Mouse (Mus musculus): ENCODE data around the gene Tfb2m. TPM values are rescaled to one million over a fixed set of nuclear protein-coding genes. Genes with fewer than 3 reads are reported as not detected.

Gene Tfb2m
- total and polyA plus RNA-seq, 3 experiments: 19.3 to 20.9 TPM; not detected in 1

DNA sequence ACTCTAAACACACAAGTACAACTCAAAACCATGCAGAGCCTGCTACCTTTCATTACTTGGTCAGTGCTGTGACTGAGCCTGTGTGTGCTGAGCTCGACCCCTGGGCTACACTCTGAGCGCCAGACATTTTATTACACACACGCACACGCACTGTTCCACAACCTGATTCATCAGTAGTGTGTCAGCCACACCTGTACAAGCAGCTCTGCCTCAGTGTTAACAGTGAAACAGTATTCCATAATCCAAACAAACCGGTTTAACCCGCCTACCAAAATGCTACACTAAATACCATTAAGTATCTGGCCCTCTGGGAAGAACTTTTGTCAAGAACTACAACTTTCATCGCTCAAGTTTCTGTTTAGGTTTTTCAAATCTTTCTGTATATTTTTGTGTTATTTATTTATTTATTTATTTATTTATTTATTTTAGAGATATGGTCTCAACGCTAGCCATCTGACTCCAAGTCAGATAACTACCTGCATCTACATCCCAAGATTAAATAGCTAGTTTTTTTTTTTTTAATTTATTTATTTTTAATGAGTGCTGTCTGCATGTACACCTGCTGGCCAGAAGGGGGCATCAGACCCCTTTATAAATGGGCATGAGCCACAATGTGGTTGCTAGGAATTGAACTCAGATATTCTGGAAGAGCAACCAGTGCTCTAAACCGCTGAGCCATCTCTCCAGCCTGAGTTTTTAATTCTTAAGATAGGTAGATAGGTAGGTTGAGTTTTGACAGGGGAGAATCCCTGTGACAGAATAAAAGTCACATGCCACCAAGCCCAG, 39.3 kb downstream of the Tfb2m start:
- H3K27me3 ChIP-seq (ENCODE audit: control insufficient read depth in 1 of 2, insufficient read depth in 2 of 2, low read length in 2 of 2): no peaks in the 10 kb centered on the region
- no peak overlapping the region for H3K27ac ChIP-seq (ENCODE audit: control insufficient read depth, low read depth, low read length)
- no peak overlapping the region for H3K4me3 ChIP-seq (ENCODE audit: control insufficient read depth in 1 of 2, insufficient read depth in 1 of 2, low read depth in 2 of 2, low read length in 2 of 2)
- no peaks in the 10 kb centered on the region; the same call in 1 of the 2 replicates for H3K79me2 ChIP-seq (ENCODE audit: control insufficient read depth, insufficient read depth, low read length, poor library complexity)
- peak; percentile 80 for DNase-seq (ENCODE audit: low read depth, low spot score)
- no peaks in the 10 kb centered on the region for H3K36me3 ChIP-seq (ENCODE audit: control insufficient read depth in 1 of 2, insufficient read depth in 2 of 2, low read length in 2 of 2)
- no peaks in the 10 kb centered on the region for H3K9me3 ChIP-seq (replicated peaks; ENCODE audit: insufficient read depth, low read length)
- H3K4me1 ChIP-seq (ENCODE audit: control insufficient read depth in 1 of 2, insufficient read depth in 2 of 2, low read length in 2 of 2): no peaks in the 10 kb centered on the region
- no peak overlapping the region for H3K9ac ChIP-seq (ENCODE audit: control insufficient read depth, low read depth, low read length, poor library complexity, severe bottlenecking)
- TF ChIP-seq MYC (IDR thresholded peaks at IDR 0.05; ENCODE audit: low read depth, low read length): peak; percentile 79
- peak; percentile 60 to 84 (median 76) for TF ChIP-seq CTCF (IDR thresholded peaks at IDR 0.05 in 2 of 3, conservative IDR thresholded peaks at IDR 0.05 in 1 of 3; ENCODE audit: control insufficient read depth in 1 of 3, insufficient read depth in 1 of 3, low read depth in 2 of 3, low read length in 3 of 3, poor library complexity in 1 of 3, severe bottlenecking in 1 of 3)
- peak; percentile 76 for TF ChIP-seq SMC3 (IDR thresholded peaks at IDR 0.05; ENCODE audit: low read depth, low read length)
- peak; percentile 50; the same call in 1 of the 2 replicates for TF ChIP-seq SIN3A (IDR thresholded peaks at IDR 0.05; ENCODE audit: low read length)
- TF ChIP-seq USF1 (IDR thresholded peaks at IDR 0.05; ENCODE audit: low read depth, low read length): no peak
- TF ChIP-seq HCFC1 (IDR thresholded peaks at IDR 0.05; ENCODE audit: low read depth, low read length): 0 out of 2 replicates have a peak, but pooled peaks have one; percentile 24
- TF ChIP-seq EP300 (IDR thresholded peaks at IDR 0.05; ENCODE audit: low read depth in 1 of 2, low read length in 2 of 2): no peak
- no peak for TF ChIP-seq GABPA (IDR thresholded peaks at IDR 0.05; ENCODE audit: low read depth, low read length)
- TF ChIP-seq MAFK (IDR thresholded peaks at IDR 0.05; ENCODE audit: borderline replicate concordance, low read depth, low read length): no peak
- TF ChIP-seq ZC3H11A (IDR thresholded peaks at IDR 0.05; ENCODE audit: low read depth, low read length): peak; percentile 71
- TF ChIP-seq NELFE (IDR thresholded peaks at IDR 0.05; ENCODE audit: low read depth, low read length): no peak
- TF ChIP-seq MYB (IDR thresholded peaks at IDR 0.05; ENCODE audit: low read depth, low read length): no peak
- TF ChIP-seq ELF1 (IDR thresholded peaks at IDR 0.05; ENCODE audit: low read depth, low read length): no peak
- TF ChIP-seq RAD21 (IDR thresholded peaks at IDR 0.05; ENCODE audit: low read depth, low read length): peak; percentile 87
- TF ChIP-seq ZNF384 (IDR thresholded peaks at IDR 0.05; ENCODE audit: low read depth, low read length): peak; percentile 96

DNA sequence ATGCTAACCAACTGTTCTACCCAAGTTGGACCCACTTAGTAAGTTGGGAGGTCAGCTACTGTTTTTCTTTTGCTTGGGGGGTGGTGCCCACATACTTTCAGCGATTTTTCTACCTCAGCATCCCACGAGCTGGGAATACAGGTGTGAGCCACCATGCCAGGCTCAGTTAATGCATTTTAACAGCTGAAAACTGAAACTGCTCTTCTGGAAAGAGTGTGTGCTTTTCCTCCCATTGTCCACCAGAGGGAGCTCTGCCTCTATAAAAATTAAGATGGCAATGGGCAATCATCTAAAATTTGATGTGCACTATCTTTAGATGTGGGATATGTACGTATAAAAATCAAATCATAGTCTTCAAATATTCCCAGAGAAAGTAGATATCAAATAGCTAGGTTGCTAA, 43.5 kb downstream of the Tfb2m start:
- peak; percentile 58 for DNase-seq (ENCODE audit: low read depth, low spot score)
- H3K4me3 ChIP-seq (ENCODE audit: control insufficient read depth in 1 of 2, insufficient read depth in 1 of 2, low read depth in 2 of 2, low read length in 2 of 2): no peak overlapping the region
- H3K9ac ChIP-seq (ENCODE audit: control insufficient read depth, low read depth, low read length, poor library complexity, severe bottlenecking): no peak overlapping the region
- no peaks in the 10 kb centered on the region for H3K9me3 ChIP-seq (replicated peaks; ENCODE audit: insufficient read depth, low read length)
- H3K27me3 ChIP-seq (ENCODE audit: control insufficient read depth in 1 of 2, insufficient read depth in 2 of 2, low read length in 2 of 2): no peaks in the 10 kb centered on the region
- peak; percentile 67 for TF ChIP-seq SMC3 (IDR thresholded peaks at IDR 0.05; ENCODE audit: low read depth, low read length)
- TF ChIP-seq GATA1 (IDR thresholded peaks at IDR 0.05; ENCODE audit: low read depth, low read length): no peak
- no peak for TF ChIP-seq POLR2A (IDR thresholded peaks at IDR 0.05; ENCODE audit: control insufficient read depth in 1 of 2, insufficient read depth in 1 of 2, low read depth in 1 of 2, low read length in 2 of 2, poor library complexity in 1 of 2)
- no peak for TF ChIP-seq EP300 (IDR thresholded peaks at IDR 0.05; ENCODE audit: low read depth in 1 of 2, low read length in 2 of 2)
- no peak for TF ChIP-seq MAX (IDR thresholded peaks at IDR 0.05; ENCODE audit: low read length)
- no peak for TF ChIP-seq ZKSCAN1 (IDR thresholded peaks at IDR 0.05; ENCODE audit: low read depth, low read length)
- peak; percentile 54 for TF ChIP-seq ZC3H11A (IDR thresholded peaks at IDR 0.05; ENCODE audit: low read depth, low read length)
- peak; percentile 69 for TF ChIP-seq RAD21 (IDR thresholded peaks at IDR 0.05; ENCODE audit: low read depth, low read length)
- no peak for TF ChIP-seq ZNF384 (IDR thresholded peaks at IDR 0.05; ENCODE audit: low read depth, low read length)
- no peak for TF ChIP-seq SIN3A (IDR thresholded peaks at IDR 0.05; ENCODE audit: low read length)
- TF ChIP-seq MAZ (IDR thresholded peaks at IDR 0.05; ENCODE audit: low read depth, low read length): no peak
- no peak for TF ChIP-seq POLR2AphosphoS2 (IDR thresholded peaks at IDR 0.05; ENCODE audit: low read length)
- TF ChIP-seq UBTF (IDR thresholded peaks at IDR 0.05; ENCODE audit: borderline replicate concordance, insufficient read depth, low read depth, low read length): no peak
- TF ChIP-seq MAFK (IDR thresholded peaks at IDR 0.05; ENCODE audit: borderline replicate concordance, low read depth, low read length): no peak
- TF ChIP-seq POLR2AphosphoS5 (IDR thresholded peaks at IDR 0.05; ENCODE audit: borderline replicate concordance, low read depth, low read length): no peak
- TF ChIP-seq CHD2 (IDR thresholded peaks at IDR 0.05; ENCODE audit: low read length): no peak
- TF ChIP-seq BHLHE40 (IDR thresholded peaks at IDR 0.05; ENCODE audit: borderline replicate concordance, low read depth, low read length): no peak
- TF ChIP-seq MYC (IDR thresholded peaks at IDR 0.05; ENCODE audit: low read depth, low read length): no peak
- no peak for TF ChIP-seq MXI1 (IDR thresholded peaks at IDR 0.05; ENCODE audit: low read depth, low read length)
- no peak for TF ChIP-seq ZMIZ1 (IDR thresholded peaks at IDR 0.05; ENCODE audit: low read depth, low read length)
- TF ChIP-seq CTCF (IDR thresholded peaks at IDR 0.05 in 2 of 3, conservative IDR thresholded peaks at IDR 0.05 in 1 of 3; ENCODE audit: control insufficient read depth in 1 of 3, insufficient read depth in 1 of 3, low read depth in 2 of 3, low read length in 3 of 3, poor library complexity in 1 of 3, severe bottlenecking in 1 of 3): peak; percentile 39 to 90 (median 83)
- no peaks in the 10 kb centered on the region for H3K4me1 ChIP-seq (ENCODE audit: control insufficient read depth in 1 of 2, insufficient read depth in 2 of 2, low read length in 2 of 2)
- H3K27ac ChIP-seq (ENCODE audit: control insufficient read depth, low read depth, low read length): no peak overlapping the region
- no peaks in the 10 kb centered on the region for H3K79me2 ChIP-seq (ENCODE audit: control insufficient read depth, insufficient read depth, low read length, poor library complexity)
- H3K36me3 ChIP-seq (ENCODE audit: control insufficient read depth in 1 of 2, insufficient read depth in 2 of 2, low read length in 2 of 2): no peaks in the 10 kb centered on the region

Measured in MEL (cell line).